ENCODE assay signal across 10 mouse cellular contexts in genomic region chr7:97172126-97172525, GRCm38 (mm10).
DNase-seq lines count a peak whose midpoint lies in the region; ATAC-seq and TF ChIP-seq lines count a peak whose summit lies in the region.
"Had no signal": no experiment of that assay in that cellular context is flagged by ENCODE, and none has a peak within 500 bp of the region (broad histone marks: within the 10 kb centered on the region; RNA-seq: fewer than 3 reads in every experiment).

No protein-coding gene starts in this region.

- H3K4me1 ChIP-seq in heart, embryonic 14.5 days (ENCODE audit: control insufficient read depth in 2 of 2, insufficient read depth in 2 of 2, low read length in 2 of 2), result peaks cover 5 to 19% of the 10 kb centered on the region in 2 experiments
- H3K4me1 ChIP-seq in liver, embryonic 13.5 days (replicated peaks), result peaks cover 25% of the 10 kb centered on the region
- peaks cover 6% of the 10 kb centered on the region; the same call in 1 of the 2 replicates for H3K4me1 ChIP-seq in stomach, embryonic 15.5 days
- H3K4me1 ChIP-seq: forebrain, embryonic 10.5 days had no signal

- H3K4me3 ChIP-seq in layer of hippocampus, adult 2 months, result no peak overlapping the region
- no peak overlapping the region for H3K4me3 ChIP-seq in heart, embryonic 14.5 days (ENCODE audit: control insufficient read depth in 1 of 2, insufficient read depth in 1 of 2, low read depth in 1 of 2, low read length in 2 of 2)
- H3K4me3 ChIP-seq in liver, embryonic 13.5 days (replicated peaks), result no peak overlapping the region
- no peak overlapping the region for H3K4me3 ChIP-seq in stomach, embryonic 15.5 days (replicated peaks)
- H3K4me3 ChIP-seq: forebrain, embryonic 10.5 days; neural tube, embryonic 13.5 days had no signal

- TF ChIP-seq CTCF in layer of hippocampus, adult 2 months (conservative IDR thresholded peaks at IDR 0.05), result no peak

- peak overlapping the region; percentile 59 for H3K27ac ChIP-seq in layer of hippocampus, adult 2 months
- H3K27ac ChIP-seq in heart, embryonic 14.5 days (replicated peaks in 1 of 2; ENCODE audit: control insufficient read depth in 1 of 2, insufficient read depth in 1 of 2, low read depth in 2 of 2, low read length in 2 of 2), result peak overlapping the region; percentile 72 to 75
- H3K27ac ChIP-seq in liver, embryonic 13.5 days, result peak overlapping the region; percentile 53
- H3K27ac ChIP-seq in stomach, embryonic 15.5 days, result peak overlapping the region; percentile 3; the same call in 1 of the 2 replicates
- H3K27ac ChIP-seq: forebrain, embryonic 10.5 days; neural tube, embryonic 13.5 days had no signal

- no peak for DNase-seq in layer of hippocampus, adult 2 months (ENCODE audit: low spot score in 2 of 2)
- no peak for DNase-seq in layer of hippocampus, adult 9-10 months (ENCODE audit: low spot score)
- DNase-seq in liver, embryonic 13.5 days, result no peak
- no peak for DNase-seq in frontal cortex, adult 2 months (ENCODE audit: extremely low spot score in 1 of 2, low spot score in 1 of 2)
- DNase-seq in spleen, adult 18-20 months, result no peak
- DNase-seq in spleen, postnatal 36 days (ENCODE audit: low spot score in 2 of 2), result no peak

- H3K27me3 ChIP-seq in heart, embryonic 14.5 days (ENCODE audit: control insufficient read depth, insufficient read depth, low read length), result no peaks in the 10 kb centered on the region
- no peaks in the 10 kb centered on the region for H3K27me3 ChIP-seq in liver, embryonic 13.5 days
- no peaks in the 10 kb centered on the region for H3K27me3 ChIP-seq in stomach, embryonic 15.5 days (replicated peaks)
- H3K27me3 ChIP-seq: neural tube, embryonic 13.5 days had no signal

- H3K9me3 ChIP-seq in heart, embryonic 14.5 days (ENCODE audit: control insufficient read depth, low read length), result no peaks in the 10 kb centered on the region
- H3K9me3 ChIP-seq in liver, embryonic 13.5 days (replicated peaks), result no peaks in the 10 kb centered on the region
- H3K9me3 ChIP-seq in stomach, embryonic 15.5 days, result no peaks in the 10 kb centered on the region
- H3K9me3 ChIP-seq: forebrain, embryonic 10.5 days; neural tube, embryonic 13.5 days had no signal

- no peak overlapping the region for H3K4me2 ChIP-seq in heart, embryonic 14.5 days (ENCODE audit: low read length)
- peak overlapping the region; percentile 7 for H3K4me2 ChIP-seq in liver, embryonic 13.5 days
- no peak overlapping the region for H3K4me2 ChIP-seq in stomach, embryonic 15.5 days
- H3K4me2 ChIP-seq: neural tube, embryonic 13.5 days had no signal

- 0 out of 2 replicates have a peak, but pooled peaks cover 2% of the 10 kb centered on the region for H3K36me3 ChIP-seq in heart, embryonic 14.5 days (ENCODE audit: control insufficient read depth, insufficient read depth, low read length)
- no peaks in the 10 kb centered on the region for H3K36me3 ChIP-seq in liver, embryonic 13.5 days
- no peaks in the 10 kb centered on the region for H3K36me3 ChIP-seq in stomach, embryonic 15.5 days
- H3K36me3 ChIP-seq: forebrain, embryonic 10.5 days; neural tube, embryonic 13.5 days had no signal

- no peak for ATAC-seq in heart, embryonic 14.5 days (ENCODE audit: insufficient number of reproducible peaks, insufficient read depth, low FRiP score, low read depth)
- ATAC-seq in liver, embryonic 13.5 days (ENCODE audit: low read depth), result peak; percentile 65; the same call in 1 of the 2 replicates
- ATAC-seq in stomach, embryonic 15.5 days (ENCODE audit: insufficient read depth, low FRiP score, low read depth), result no peak

- 10% methylated on average over 3 of the region's 3 CpGs for WGBS in heart, embryonic 14.5 days
- 15% methylated on average over 3 of the region's 3 CpGs for WGBS in liver, embryonic 13.5 days (ENCODE audit: insufficient replicate concordance)
- 45% methylated on average over 3 of the region's 3 CpGs for WGBS in stomach, embryonic 15.5 days

- H3K9ac ChIP-seq in heart, embryonic 14.5 days (ENCODE audit: low read length), result no peak overlapping the region
- H3K9ac ChIP-seq in liver, embryonic 13.5 days, result 0 out of 2 replicates have a peak overlapping the region, but pooled peaks have one; percentile 30
- no peak overlapping the region for H3K9ac ChIP-seq in stomach, embryonic 15.5 days
- H3K9ac ChIP-seq: neural tube, embryonic 13.5 days had no signal

Comparison
In these comparisons a context has a peak if more than half of its experiments do, and no peak if none do; other contexts are left out.
1. H3K27ac ChIP-seq: peak in every context shown above with its lines; median percentile 74 in heart, embryonic 14.5 days; 59 in layer of hippocampus, adult 2 months; 53 in liver, embryonic 13.5 days; 3 in stomach, embryonic 15.5 days.